Mouse (Mus musculus) naive thymus-derived CD4-positive, alpha-beta T cell, adult 2 months (primary cell): ENCODE measurements around the gene Sdad1.

Experiments used
- DNase-seq: peaks from one replicate; pipeline ENCODE4 v3.0.0-alpha.2; 2011; ENCODE audit warnings: low read depth

Sdad1 gene

GRCm38 (mm10) chr5:92239333-92240232 is 70.7 kb downstream of the Sdad1 start:
- DNase-seq: peak; percentile 67

DNA sequence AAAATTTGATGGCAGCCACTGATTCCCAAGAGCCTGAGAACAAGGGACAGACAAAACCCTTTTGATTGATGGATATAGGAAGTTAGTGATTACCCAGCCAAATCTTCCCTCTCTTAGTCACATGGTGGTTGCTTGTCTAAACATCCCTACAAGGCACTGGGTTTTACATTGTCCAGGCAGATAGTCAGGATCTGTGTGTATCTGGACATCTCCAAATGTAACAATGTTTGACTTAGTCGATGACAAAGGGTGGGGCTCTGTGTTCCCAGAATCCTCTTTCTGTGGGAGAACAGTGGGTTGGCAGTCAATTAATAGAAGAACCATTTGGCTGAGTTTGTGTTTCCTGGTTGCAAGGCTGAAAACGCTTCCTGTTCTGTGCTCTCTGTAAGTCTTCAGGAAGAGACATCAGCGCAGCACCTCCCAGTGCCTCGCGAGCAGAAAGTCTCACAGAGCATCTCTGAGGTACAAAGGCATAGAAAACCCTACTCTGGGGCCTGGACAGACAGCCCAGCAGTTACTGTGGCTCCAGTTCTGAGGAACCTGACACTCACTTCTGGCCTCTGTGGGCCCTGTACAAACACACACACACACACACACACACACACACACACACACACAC is 75.2 kb downstream of the Sdad1 start:
- peak; percentile 67 for DNase-seq
